Mouse (Mus musculus) liver, embryonic 14.5 days (tissue): ENCODE measurements around the gene Taar9.

Experiments
- CTCF ChIP-seq: IDR thresholded peaks from 2 replicates; pipeline ENCODE4 v1.5.1; 2016; ENCODE audit warnings: antibody characterized with exemption, low read depth, control low read depth
- EP300 ChIP-seq: IDR thresholded peaks from 2 replicates; pipeline ENCODE4 v1.6.1; 2016; ENCODE audit warnings: antibody characterized with exemption, low read depth

DNA sequence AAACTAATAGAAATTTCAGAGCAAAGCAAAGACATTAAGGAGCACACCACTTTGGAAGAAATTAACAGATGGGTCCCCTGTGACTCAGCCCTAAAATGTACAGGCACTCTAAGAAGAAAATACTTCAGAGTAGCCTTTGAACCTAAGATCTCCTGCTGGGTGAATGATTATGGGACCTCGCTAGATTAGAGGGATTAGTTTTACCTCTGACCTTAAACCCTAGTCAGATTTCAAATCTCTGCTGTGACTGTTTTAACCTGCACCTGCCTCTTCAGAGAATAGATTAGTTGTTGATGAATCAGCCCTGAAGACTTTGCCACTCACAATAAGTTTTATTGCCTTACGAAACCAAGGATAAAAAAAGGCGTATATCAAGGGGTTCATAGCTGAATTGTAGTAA, 1.1 kb downstream of the Taar9 start:
- no peak for TF ChIP-seq CTCF
- no peak for TF ChIP-seq EP300
